Mouse (Mus musculus) G1E (cell line): ENCODE data around the gene Snx7.

ENCODE experiments used
- CTCF ChIP-seq: IDR thresholded peaks from 2 replicates; pipeline ENCODE4 v1.5.1; 2012; ENCODE audit warnings: low read depth, low read length, inconsistent platforms, mixed read lengths
- GATA1 ChIP-seq: IDR thresholded peaks from 2 replicates; pipeline ENCODE4 v1.6.1; 2012; ENCODE audit warnings: borderline replicate concordance, low read length, inconsistent platforms, mixed read lengths
- TAL1 ChIP-seq: conservative IDR thresholded peaks from 2 replicates; pipeline ENCODE4 v1.6.1; 2012; ENCODE audit warnings: low read depth, low read length, inconsistent platforms, mixed read lengths

GRCm38 (mm10) chr3:117751665-117752064 is 117.1 kb downstream of the Snx7 start:
- TF ChIP-seq CTCF (no peak), GATA1 (no peak), TAL1 (no peak)
